In the genomic region with DNA sequence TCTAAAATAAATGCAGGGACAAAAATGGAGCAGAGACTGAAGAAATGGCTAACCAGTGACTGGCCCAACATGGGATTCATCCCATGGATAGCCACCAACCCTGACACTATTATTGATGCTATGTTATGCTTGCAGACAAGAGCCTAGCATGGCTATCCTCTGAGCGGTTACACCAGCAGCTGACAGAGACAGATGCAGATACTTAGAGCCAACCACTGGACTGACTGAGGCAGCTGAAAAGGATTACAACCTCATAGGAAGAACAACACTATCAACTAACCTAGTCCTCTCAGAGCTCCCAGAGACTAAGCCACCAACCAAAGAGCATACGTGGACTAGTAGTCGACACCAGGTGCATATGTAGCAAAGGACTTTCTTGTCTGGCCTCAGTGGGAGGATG, we compare ENCODE assay signal across 31 mouse cellular contexts.
"Had no signal": no experiment of that assay in that cellular context is flagged by ENCODE, and none has a peak within 500 bp of the region (broad histone marks: within the 10 kb centered on the region; RNA-seq: fewer than 3 reads in every experiment).

No protein-coding gene starts in this region.

- DNase-seq: left cerebral cortex, postnatal 4 days; liver; liver, embryonic 13.5 days; liver, postnatal 0 days; lung, adult 18-20 months; lung, adult 2 months; lung, embryonic 14.5 days; lung, postnatal 10 days; lung, postnatal 14 days; lung, postnatal 36 days; lung, postnatal 4 days; midbrain, embryonic 14.5 days had no signal

- ATAC-seq: liver, embryonic 12.5 days; liver, postnatal 0 days; lung, postnatal 0 days; midbrain, embryonic 13.5 days; midbrain, embryonic 15.5 days; midbrain, embryonic 16.5 days had no signal

- H3K9ac ChIP-seq: limb, embryonic 12.5 days; limb, embryonic 13.5 days; limb, embryonic 15.5 days; liver, embryonic 12.5 days; liver, embryonic 13.5 days; liver, embryonic 14.5 days; liver, embryonic 15.5 days; liver, postnatal 0 days; lung, embryonic 14.5 days; lung, embryonic 15.5 days; midbrain, embryonic 12.5 days; midbrain, embryonic 13.5 days; midbrain, embryonic 15.5 days; neural tube, embryonic 12.5 days had no signal

- H3K4me2 ChIP-seq: limb, embryonic 12.5 days; limb, embryonic 13.5 days; limb, embryonic 15.5 days; liver, embryonic 11.5 days; liver, embryonic 12.5 days; liver, embryonic 13.5 days; liver, embryonic 15.5 days; lung, embryonic 14.5 days; lung, embryonic 15.5 days; midbrain, embryonic 11.5 days; midbrain, embryonic 12.5 days; midbrain, embryonic 13.5 days; midbrain, embryonic 15.5 days; neural tube, embryonic 12.5 days had no signal

- H3K4me1 ChIP-seq: limb, embryonic 12.5 days; limb, embryonic 13.5 days; limb, embryonic 15.5 days; liver, embryonic 12.5 days; liver, embryonic 13.5 days; liver, embryonic 15.5 days; lung, embryonic 15.5 days; megakaryocyte, embryonic 14.5 days; midbrain, embryonic 10.5 days; midbrain, embryonic 12.5 days; midbrain, embryonic 13.5 days; midbrain, embryonic 15.5 days; neural tube, embryonic 12.5 days had no signal

- H3K9me3 ChIP-seq: limb, embryonic 12.5 days; limb, embryonic 13.5 days; limb, embryonic 15.5 days; liver, embryonic 12.5 days; liver, embryonic 13.5 days; liver, embryonic 15.5 days; lung, embryonic 15.5 days; midbrain, embryonic 10.5 days; midbrain, embryonic 12.5 days; midbrain, embryonic 13.5 days; midbrain, embryonic 15.5 days; neural tube, embryonic 12.5 days had no signal

- H3K27ac ChIP-seq: left cerebral cortex, adult 2 months; limb, embryonic 12.5 days; limb, embryonic 13.5 days; limb, embryonic 15.5 days; liver, embryonic 12.5 days; liver, embryonic 13.5 days; liver, embryonic 14.5 days; liver, embryonic 15.5 days; lung, embryonic 15.5 days; macrophage; midbrain, embryonic 10.5 days; midbrain, embryonic 12.5 days; midbrain, embryonic 13.5 days; midbrain, embryonic 15.5 days; neural tube, embryonic 12.5 days had no signal

- H3K4me3 ChIP-seq: left cerebral cortex, adult 2 months; limb, embryonic 12.5 days; limb, embryonic 13.5 days; limb, embryonic 15.5 days; liver, embryonic 12.5 days; liver, embryonic 13.5 days; liver, embryonic 15.5 days; lung, embryonic 15.5 days; megakaryocyte, embryonic 14.5 days; midbrain, embryonic 10.5 days; midbrain, embryonic 12.5 days; midbrain, embryonic 13.5 days; midbrain, embryonic 15.5 days; neural tube, embryonic 12.5 days had no signal

- H3K36me3 ChIP-seq: limb, embryonic 12.5 days; limb, embryonic 13.5 days; limb, embryonic 15.5 days; liver, embryonic 12.5 days; liver, embryonic 13.5 days; liver, embryonic 15.5 days; lung, embryonic 15.5 days; midbrain, embryonic 10.5 days; midbrain, embryonic 12.5 days; midbrain, embryonic 13.5 days; midbrain, embryonic 15.5 days; neural tube, embryonic 12.5 days had no signal

- H3K27me3 ChIP-seq: limb, embryonic 12.5 days; limb, embryonic 13.5 days; limb, embryonic 15.5 days; liver, embryonic 12.5 days; liver, embryonic 13.5 days; liver, embryonic 15.5 days; lung, embryonic 15.5 days; megakaryocyte, embryonic 14.5 days; midbrain, embryonic 12.5 days; midbrain, embryonic 13.5 days; midbrain, embryonic 15.5 days; neural tube, embryonic 12.5 days had no signal
